Mouse (Mus musculus) heart, postnatal 0 days (tissue): Measurements from ENCODE around the gene Plekhj1.

Experiments used
- CTCF ChIP-seq: IDR thresholded peaks from 2 replicates; pipeline ENCODE4 v1.5.1; 2016; ENCODE audit warnings: antibody characterized with exemption, control low read depth, low read depth
- EP300 ChIP-seq: IDR thresholded peaks from 2 replicates; pipeline ENCODE4 v1.6.1; 2016; ENCODE audit warnings: antibody characterized with exemption, low read depth

- TF ChIP-seq CTCF (no peak), EP300 (no peak)
These were observed 14.9 kb upstream of the Plekhj1 start, which contains the start of gene Jsrp1 for GRCm38 (mm10) chr10:80813366-80813765.
